Mouse (Mus musculus): ENCODE results near the gene Rps5.

GRCm38 (mm10) chr7:12880036-12880435, 42.1 kb upstream of the Rps5 start:
- no peak for TF ChIP-seq CTCF (IDR thresholded peaks at IDR 0.05)
- no peak for TF ChIP-seq EP300 (IDR thresholded peaks at IDR 0.05)

Measured in lung, postnatal 0 days (tissue).